Mouse (Mus musculus): ENCODE measurements around the gene Rcc2.

- no peak for TF ChIP-seq POLR2A (IDR thresholded peaks at IDR 0.05; ENCODE audit: borderline replicate concordance, extremely low read depth, low read depth, low read length)
- TF ChIP-seq CTCF (IDR thresholded peaks at IDR 0.05; ENCODE audit: insufficient read depth, low read length): no peak
These were observed 55.5 kb downstream of the Rcc2 start for GRCm38 (mm10) chr4:140755811-140756210.
